ENCODE assay signal across 28 mouse cellular contexts in the genomic region with DNA sequence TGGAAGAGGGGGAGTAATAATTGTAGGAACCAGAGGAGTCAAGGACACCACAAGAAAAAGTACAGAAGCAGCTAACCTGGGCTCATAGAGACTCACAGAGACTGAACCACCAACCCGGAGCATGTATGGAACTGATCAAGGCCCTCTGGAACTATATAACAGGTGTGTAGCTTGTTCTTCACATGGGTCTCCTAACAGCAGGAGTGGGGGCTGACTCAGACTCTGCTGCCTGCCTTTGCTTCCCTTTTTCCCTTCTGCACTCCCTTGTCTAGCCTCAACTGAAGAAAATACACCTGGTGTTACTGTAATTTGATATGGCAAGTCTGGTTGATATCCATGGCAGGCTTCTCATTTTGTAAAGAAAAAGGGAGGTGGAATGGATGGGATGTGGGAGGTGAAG.
"Had no signal": no experiment of that assay in that cellular context is flagged by ENCODE, and none has a peak within 500 bp of the region (broad histone marks: within the 10 kb centered on the region; RNA-seq: fewer than 3 reads in every experiment).

No protein-coding gene starts in this region.

- H3K9ac ChIP-seq: embryonic facial prominence, embryonic 12.5 days; embryonic facial prominence, embryonic 13.5 days; embryonic facial prominence, embryonic 15.5 days; forebrain, embryonic 12.5 days; forebrain, embryonic 13.5 days; forebrain, embryonic 15.5 days; forebrain, postnatal 0 days had no signal

- H3K9me3 ChIP-seq: embryonic facial prominence, embryonic 12.5 days; embryonic facial prominence, embryonic 13.5 days; embryonic facial prominence, embryonic 15.5 days; forebrain, embryonic 10.5 days; forebrain, embryonic 12.5 days; forebrain, embryonic 13.5 days; forebrain, embryonic 15.5 days had no signal

- H3K36me3 ChIP-seq: embryonic facial prominence, embryonic 12.5 days; embryonic facial prominence, embryonic 13.5 days; embryonic facial prominence, embryonic 15.5 days; forebrain, embryonic 10.5 days; forebrain, embryonic 12.5 days; forebrain, embryonic 15.5 days had no signal

- H3K4me2 ChIP-seq: embryonic facial prominence, embryonic 12.5 days; embryonic facial prominence, embryonic 13.5 days; embryonic facial prominence, embryonic 15.5 days; forebrain, embryonic 12.5 days; forebrain, embryonic 13.5 days; forebrain, embryonic 15.5 days had no signal

- H3K27ac ChIP-seq: embryonic facial prominence, embryonic 12.5 days; embryonic facial prominence, embryonic 13.5 days; embryonic facial prominence, embryonic 15.5 days; forebrain, embryonic 10.5 days; forebrain, embryonic 12.5 days; forebrain, embryonic 13.5 days; forebrain, embryonic 15.5 days; gastrocnemius, adult 2 months; heart, adult 2 months had no signal

- H3K4me3 ChIP-seq: embryonic facial prominence, embryonic 12.5 days; embryonic facial prominence, embryonic 13.5 days; embryonic facial prominence, embryonic 15.5 days; erythroblast, embryonic 14.5 days; forebrain, embryonic 10.5 days; forebrain, embryonic 12.5 days; forebrain, embryonic 13.5 days; forebrain, embryonic 15.5 days; gastrocnemius, adult 2 months; heart, adult 2 months had no signal

- H3K4me1 ChIP-seq: embryonic facial prominence, embryonic 12.5 days; embryonic facial prominence, embryonic 13.5 days; embryonic facial prominence, embryonic 15.5 days; forebrain, embryonic 10.5 days; forebrain, embryonic 12.5 days; forebrain, embryonic 13.5 days; forebrain, embryonic 15.5 days had no signal

- DNase-seq: cerebellum, adult 2 months; cerebellum, adult 8-10 months; cerebellum, adult 9-10 months; cerebellum, adult 9-11 months; cerebellum, postnatal 10 days; cerebellum, postnatal 14 days; cerebellum, postnatal 25 days; cerebellum, postnatal 36 days; embryo, embryonic 11 days; forebrain, postnatal 0 days; gastrocnemius, adult 2 months; gastrocnemius, postnatal 10 days; gastrocnemius, postnatal 14 days; gastrocnemius, postnatal 25 days; gastrocnemius, postnatal 36 days; heart, adult 11 months; heart, adult 18-20 months; heart, adult 2 months had no signal

- ATAC-seq: forebrain, embryonic 13.5 days; forebrain, embryonic 14.5 days; forebrain, embryonic 15.5 days; forebrain, embryonic 16.5 days; forebrain, postnatal 0 days had no signal

- H3K27me3 ChIP-seq: embryonic facial prominence, embryonic 12.5 days; embryonic facial prominence, embryonic 13.5 days; embryonic facial prominence, embryonic 15.5 days; forebrain, embryonic 12.5 days; forebrain, embryonic 13.5 days; forebrain, embryonic 15.5 days had no signal
